Mouse (Mus musculus) lung, embryonic 14.5 days (tissue): ENCODE measurements around the gene Arg1. TPM values are rescaled to one million over a fixed set of nuclear protein-coding genes. Genes with fewer than 3 reads are reported as not detected.

Source experiments
- ATAC-seq: fragments of 200-750 bp; cut with Nextera tagmentation; 2 replicates; pipeline ENCODE4 v1.8.0; 2017; ENCODE audit warnings: mild to moderate bottlenecking, moderate TSS enrichment, moderate library complexity; ENCODE audit not compliant: insufficient read depth
- DNase-seq: peaks from one replicate; pipeline ENCODE4 v3.0.0-alpha.2; 2015
- H3K27ac ChIP-seq: fragments of 300-500 bp; sonication (generic); 2 replicates; pipeline ENCODE4 v1.5.1; 2014; ENCODE audit warnings: low read depth, mild to moderate bottlenecking, moderate library complexity
- H3K27me3 ChIP-seq: fragments of 300-500 bp; sonication (generic); 2 replicates; pipeline ENCODE4 v1.6.1; 2014; ENCODE audit warnings: low read length, control low read depth; ENCODE audit not compliant: insufficient read depth
- H3K36me3 ChIP-seq: fragments of 300-500 bp; sonication (generic); 2 replicates; pipeline ENCODE4 v1.6.1; 2014; ENCODE audit warnings: control low read depth; ENCODE audit not compliant: insufficient read depth
- H3K4me1 ChIP-seq: fragments of 300-500 bp; sonication (generic); 2 replicates; pipeline ENCODE4 v1.6.1; 2014; ENCODE audit warnings: antibody characterized with exemption, control low read depth; ENCODE audit not compliant: insufficient read depth
- H3K4me2 ChIP-seq: fragments of 300-500 bp; sonication (generic); 2 replicates; pipeline ENCODE4 v1.6.1; 2014; ENCODE audit warnings: mild to moderate bottlenecking
- H3K4me3 ChIP-seq: fragments of 300-500 bp; sonication (generic); 2 replicates; pipeline ENCODE4 v1.5.1; 2014; ENCODE audit warnings: low read depth, low read length
- H3K9ac ChIP-seq: fragments of 300-500 bp; sonication (generic); 2 replicates; pipeline ENCODE4 v1.6.1; 2014
- H3K9me3 ChIP-seq: fragments of 300-500 bp; sonication (generic); 2 replicates; pipeline ENCODE4 v1.6.1; 2016; ENCODE audit warnings: low read depth, low read length, control low read depth
- CTCF ChIP-seq: IDR thresholded peaks from 2 replicates; pipeline ENCODE4 v1.5.1; 2016; ENCODE audit warnings: antibody characterized with exemption, low read depth
- WGBS: fragments of 180-500 bp; shearing (Covaris S2); extraction: QIAGEN DNeasy Blood & Tissue Kit; methylation state at CpG from one replicate; pipeline ENCODE4 v1.1.7; 2014; 5-methylcytosine and 5-hydroxymethylcytosine counted together
- polyA plus RNA-seq: library from polyadenylated mRNA; unstranded; fragments of >200 nt; fragmentation: Nextera tagmentation; extraction: Ambion mirVana; gene quantifications from 2 replicates; pipeline ENCODE4 v1.2.1, GENCODE M21; 2014

Arg1 gene
- polyA plus RNA-seq, result 1.4 and 2.3 TPM in 2 replicates

- 14% methylated on average over 14 of the region's 14 CpGs for WGBS
- ATAC-seq, result peak; percentile 65; the same call in 1 of the 2 replicates
- peak; percentile 37 for DNase-seq
Observed at GRCm38 (mm10) chr10:24926962-24927720, at the start of gene Arg1. Arg1 (minus strand) TSS chr10:24927484.

DNA sequence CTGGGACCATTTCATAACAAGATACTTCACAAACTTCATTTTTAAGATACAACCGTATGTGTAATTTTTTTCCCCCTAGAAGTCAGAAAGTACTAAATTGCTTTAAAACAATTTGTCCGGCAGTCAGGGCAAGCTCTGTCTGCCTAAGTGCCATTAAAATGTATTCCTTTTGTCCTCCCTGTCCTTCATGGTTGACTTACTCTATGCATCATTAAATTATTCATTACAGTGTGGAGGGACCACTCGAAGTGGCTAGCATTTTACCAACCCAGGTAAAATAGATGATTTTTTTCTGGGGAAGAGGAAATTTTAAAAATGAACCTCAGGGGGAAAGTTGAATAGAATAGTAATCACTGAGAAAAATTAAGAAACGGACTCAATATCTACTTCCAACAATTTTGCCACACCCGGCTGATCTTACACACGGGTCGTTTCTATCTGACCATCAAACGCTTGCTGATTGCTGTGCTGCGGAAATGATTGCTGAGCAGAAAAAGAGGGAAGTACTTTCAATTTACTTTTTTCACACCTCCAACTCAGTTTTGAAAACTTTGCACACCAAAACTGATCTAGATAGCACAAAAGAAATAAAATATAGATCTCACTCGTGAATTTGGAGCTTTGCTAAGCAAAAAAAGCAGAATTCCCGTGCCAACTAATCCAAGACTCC lies 46.7 kb upstream of the Arg1 start:
- no peaks in the 10 kb centered on the region for H3K27me3 ChIP-seq
- 84% methylated on average over 11 of the region's 11 CpGs for WGBS
- peaks cover 4% of the 10 kb centered on the region; the same call in 1 of the 2 replicates for H3K4me1 ChIP-seq
- H3K9me3 ChIP-seq, result no peaks in the 10 kb centered on the region
- H3K4me3 ChIP-seq, result no peak overlapping the region
- ATAC-seq, result no peak
- DNase-seq, result no peak
- H3K36me3 ChIP-seq, result no peaks in the 10 kb centered on the region
- no peak for TF ChIP-seq CTCF
- no peak overlapping the region for H3K27ac ChIP-seq
- H3K9ac ChIP-seq, result no peak overlapping the region
- no peak overlapping the region for H3K4me2 ChIP-seq

More at GRCm38 (mm10) chr10:24926962-24927720, at the start of gene Arg1:
- Histone ChIP-seq H3K9me3 (no peaks in the 10 kb centered on the region), H3K36me3 (no peaks in the 10 kb centered on the region), H3K4me1 (no peaks in the 10 kb centered on the region), H3K9ac (no peak within 1 kb of the TSS), H3K27ac (no peak within 1 kb of the TSS), H3K4me2 (peak within 1 kb of the TSS; percentile 41), H3K27me3 (no peaks in the 10 kb centered on the region), H3K4me3 (no peak within 1 kb of the TSS)
- TF ChIP-seq CTCF, result no peak

GRCm38 (mm10) chr10:24973385-24973784 lies 46.1 kb upstream of the Arg1 start:
- Histone ChIP-seq H3K27ac (no peak overlapping the region; the same call in 1 of the 2 replicates), H3K9ac (no peak overlapping the region), H3K4me3 (no peak overlapping the region), H3K36me3 (no peaks in the 10 kb centered on the region), H3K4me2 (no peak overlapping the region), H3K27me3 (no peaks in the 10 kb centered on the region), H3K9me3 (no peaks in the 10 kb centered on the region), H3K4me1 (peaks cover 4% of the 10 kb centered on the region; the same call in 1 of the 2 replicates)
- no peak for TF ChIP-seq CTCF
- no peak; the same call in 1 of the 2 replicates for ATAC-seq
- no peak for DNase-seq
- 28% methylated on average over 5 of the region's 5 CpGs for WGBS

GRCm38 (mm10) chr10:24972923-24973322 lies 45.6 kb upstream of the Arg1 start:
- no peak for TF ChIP-seq CTCF
- Histone ChIP-seq H3K4me1 (peaks cover 4% of the 10 kb centered on the region; the same call in 1 of the 2 replicates), H3K27me3 (no peaks in the 10 kb centered on the region), H3K9ac (no peak overlapping the region), H3K27ac (no peak overlapping the region; the same call in 1 of the 2 replicates), H3K4me3 (no peak overlapping the region), H3K9me3 (no peaks in the 10 kb centered on the region), H3K36me3 (no peaks in the 10 kb centered on the region), H3K4me2 (no peak overlapping the region)
- DNase-seq (peak; percentile 28), ATAC-seq (peak; percentile 81)
- WGBS, result 21% methylated on average over 4 of the region's 4 CpGs

DNA sequence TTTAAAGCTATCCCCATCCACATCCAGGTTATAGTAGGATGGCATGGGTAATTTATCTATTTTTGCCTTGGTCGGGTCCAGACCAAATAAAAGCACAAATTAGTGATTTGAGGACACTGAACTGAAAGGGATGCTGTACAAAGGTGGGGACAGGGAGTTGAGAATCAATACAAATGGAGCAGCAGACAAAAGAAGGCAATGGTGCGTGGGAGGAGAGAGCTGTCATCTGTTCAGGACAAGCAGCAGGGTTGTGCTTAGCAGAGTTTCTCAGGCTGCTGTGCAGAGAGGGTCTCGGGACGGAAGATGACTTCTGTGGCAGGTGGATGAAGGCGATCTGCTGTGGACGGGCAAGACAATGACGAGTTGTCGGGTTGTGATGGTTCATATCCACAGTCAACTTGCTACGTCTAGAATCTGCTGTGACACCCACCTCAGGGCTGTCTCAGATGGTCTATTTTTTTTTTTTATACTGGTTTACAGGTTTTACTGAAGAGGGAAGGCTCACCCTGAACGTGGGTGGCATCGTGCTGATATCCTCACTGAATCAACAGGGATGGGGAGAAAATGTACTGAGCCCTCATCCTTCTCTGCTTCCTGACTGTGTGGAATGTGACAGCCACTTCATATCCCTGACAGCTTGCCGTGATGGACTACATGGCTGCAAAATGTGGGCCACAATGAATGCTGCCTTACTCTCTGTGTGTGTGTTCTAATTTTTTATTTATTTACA lies 38.7 kb upstream of the Arg1 start:
- Histone ChIP-seq H3K9me3 (no peaks in the 10 kb centered on the region), H3K4me2 (no peak overlapping the region), H3K27me3 (no peaks in the 10 kb centered on the region), H3K27ac (no peak overlapping the region), H3K36me3 (no peaks in the 10 kb centered on the region), H3K9ac (no peak overlapping the region), H3K4me1 (no peaks in the 10 kb centered on the region), H3K4me3 (no peak overlapping the region)
- WGBS, result 42% methylated on average over 12 of the region's 12 CpGs
- DNase-seq, result no peak
- TF ChIP-seq CTCF, result no peak
- no peak for ATAC-seq

DNA sequence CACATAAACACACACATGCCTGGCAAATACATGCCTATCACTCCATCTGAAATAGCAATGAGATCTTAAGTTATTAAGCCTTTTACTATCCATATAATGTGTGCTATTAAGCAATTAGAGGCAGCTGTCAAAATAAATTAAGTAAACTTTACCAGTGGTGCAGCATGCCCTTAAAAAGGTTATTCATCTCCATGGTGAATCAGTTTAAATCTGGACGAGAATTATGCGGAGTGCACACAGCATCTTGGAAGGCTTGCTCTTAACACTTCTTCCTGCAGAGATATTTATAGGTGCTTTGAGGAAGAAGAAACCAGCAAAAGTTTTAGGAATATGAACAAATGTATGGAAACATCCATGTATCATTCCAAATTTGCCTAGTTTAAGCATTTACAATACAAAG lies 34.6 kb upstream of the Arg1 start:
- no peak overlapping the region for H3K9ac ChIP-seq
- TF ChIP-seq CTCF, result no peak
- no peak for DNase-seq

GRCm38 (mm10) chr10:24961112-24961511 lies 33.8 kb upstream of the Arg1 start:
- TF ChIP-seq CTCF, result peak; percentile 56
- peaks cover 10% of the 10 kb centered on the region; the same call in 1 of the 2 replicates for H3K4me1 ChIP-seq
- H3K36me3 ChIP-seq, result no peaks in the 10 kb centered on the region
- H3K27me3 ChIP-seq, result no peaks in the 10 kb centered on the region
- DNase-seq, result peak; percentile 82
- H3K4me2 ChIP-seq, result no peak overlapping the region
- no peak overlapping the region for H3K9ac ChIP-seq
- H3K27ac ChIP-seq, result no peak overlapping the region
- H3K4me3 ChIP-seq, result no peak overlapping the region
- 0 out of 2 replicates have a peak, but pooled peaks have one; percentile 43 for ATAC-seq
- WGBS, result 37% methylated on average over 2 of the region's 2 CpGs
- H3K9me3 ChIP-seq, result no peaks in the 10 kb centered on the region

More for the DNA sequence above, 34.6 kb upstream of the Arg1 start:
- Histone ChIP-seq H3K36me3 (no peaks in the 10 kb centered on the region), H3K27ac (no peak overlapping the region), H3K4me2 (no peak overlapping the region), H3K27me3 (no peaks in the 10 kb centered on the region), H3K9me3 (no peaks in the 10 kb centered on the region), H3K4me3 (no peak overlapping the region), H3K4me1 (peaks cover 10% of the 10 kb centered on the region; the same call in 1 of the 2 replicates)
- 66% methylated on average over 2 of the region's 2 CpGs for WGBS
- ATAC-seq, result no peak
